Comparison of ENCODE assay signal across 8 mouse cellular contexts in the genomic region with DNA sequence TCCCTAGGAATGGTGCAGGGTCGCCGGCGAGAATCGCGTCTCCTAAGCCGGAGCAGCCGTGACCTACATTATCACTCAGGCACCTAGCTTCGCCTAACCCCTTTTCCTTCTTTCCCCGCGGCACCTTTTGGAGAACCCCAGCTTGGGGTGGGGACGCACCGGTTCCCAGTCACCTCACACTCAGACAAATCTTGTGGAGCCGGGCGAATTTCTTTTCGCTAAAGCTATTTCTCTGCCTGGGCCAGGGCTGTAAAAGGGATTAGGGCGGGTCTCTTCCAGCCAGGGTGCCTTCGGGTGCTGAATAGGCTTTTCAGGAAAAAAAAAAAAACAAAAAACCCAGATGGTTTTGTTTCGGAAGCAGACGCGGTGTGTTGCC. TPM values are rescaled to one million over a fixed set of nuclear protein-coding genes. Genes with fewer than 3 reads are reported as not detected.
DNase-seq lines count a peak whose midpoint lies in the region; ATAC-seq and TF ChIP-seq lines count a peak whose summit lies in the region.

No protein-coding gene starts in this region.

- peak overlapping the region; percentile 94 for H3K4me2 ChIP-seq in embryonic facial prominence, embryonic 11.5 days (ENCODE audit: low read depth, low read length)
- H3K4me2 ChIP-seq in hindbrain, embryonic 13.5 days, result peak overlapping the region; percentile 97
- peak overlapping the region; percentile 81 for H3K4me2 ChIP-seq in liver, embryonic 13.5 days

- POLR2A ChIA-PET in Patski (lab: Charles Lee), result interaction anchor here (0.7 kb wide), 1 partner anchor 256 kb away, joined by 4 read pairs; no protein-coding TSS in a partner anchor

- H3K9me3 ChIP-seq in heart, embryonic 10.5 days, result no peaks in the 10 kb centered on the region
- H3K9me3 ChIP-seq in embryonic facial prominence, embryonic 11.5 days (replicated peaks; ENCODE audit: control insufficient read depth, low read length), result no peaks in the 10 kb centered on the region
- H3K9me3 ChIP-seq in hindbrain, embryonic 13.5 days, result no peaks in the 10 kb centered on the region
- no peaks in the 10 kb centered on the region for H3K9me3 ChIP-seq in liver, embryonic 13.5 days (replicated peaks)

- TF ChIP-seq POLR2A in small intestine, adult 2 months (IDR thresholded peaks at IDR 0.05; ENCODE audit: low read depth, low read length), result no peak

- H3K27me3 ChIP-seq in heart, embryonic 10.5 days (ENCODE audit: insufficient read depth, poor library complexity, severe bottlenecking), result no peaks in the 10 kb centered on the region
- H3K27me3 ChIP-seq in Patski, result no peaks in the 10 kb centered on the region
- H3K27me3 ChIP-seq in embryonic facial prominence, embryonic 11.5 days (ENCODE audit: control insufficient read depth, insufficient read depth, low read length), result no peaks in the 10 kb centered on the region
- H3K27me3 ChIP-seq in hindbrain, embryonic 13.5 days, result no peaks in the 10 kb centered on the region
- peaks cover 75% of the 10 kb centered on the region for H3K27me3 ChIP-seq in liver, embryonic 13.5 days
- H3K27me3 ChIP-seq in small intestine, adult 2 months (ENCODE audit: control insufficient read depth, insufficient read depth, low read length), result no peaks in the 10 kb centered on the region

- H3K27ac ChIP-seq in heart, embryonic 10.5 days, result peak overlapping the region; percentile 97
- H3K27ac ChIP-seq in embryonic facial prominence, embryonic 11.5 days (replicated peaks; ENCODE audit: low read depth, low read length), result peak overlapping the region; percentile 91
- peak overlapping the region; percentile 98 for H3K27ac ChIP-seq in hindbrain, embryonic 13.5 days
- no peak overlapping the region for H3K27ac ChIP-seq in liver, embryonic 13.5 days
- H3K27ac ChIP-seq in small intestine, adult 2 months (ENCODE audit: insufficient read depth, low read depth, low read length), result no peak overlapping the region

- peak overlapping the region; percentile 96 for H3K9ac ChIP-seq in embryonic facial prominence, embryonic 11.5 days (replicated peaks; ENCODE audit: low read length)
- H3K9ac ChIP-seq in hindbrain, embryonic 13.5 days, result peak overlapping the region; percentile 96
- peak overlapping the region; percentile 67 for H3K9ac ChIP-seq in liver, embryonic 13.5 days

- TF ChIP-seq CTCF in Patski (IDR thresholded peaks at IDR 0.05), result no peak
- no peak for TF ChIP-seq CTCF in small intestine, adult 2 months (IDR thresholded peaks at IDR 0.05; ENCODE audit: extremely low read depth, insufficient read length, insufficient replicate concordance, low read depth, low read length)

- WGBS in heart, embryonic 10.5 days, result under 1% methylated on average over 20 of the region's 20 CpGs
- WGBS in embryonic facial prominence, embryonic 11.5 days, result 0% methylated on average over 20 of the region's 20 CpGs
- WGBS in hindbrain, embryonic 13.5 days, result 0% methylated on average over 20 of the region's 20 CpGs
- under 1% methylated on average over 20 of the region's 20 CpGs for WGBS in liver, embryonic 13.5 days (ENCODE audit: insufficient replicate concordance)
- under 1% methylated on average over 20 of the region's 20 CpGs for WGBS in small intestine, adult 2 months

- peaks cover 36% of the 10 kb centered on the region for H3K4me1 ChIP-seq in heart, embryonic 10.5 days
- peaks cover 5% of the 10 kb centered on the region for H3K4me1 ChIP-seq in embryonic facial prominence, embryonic 11.5 days (ENCODE audit: control insufficient read depth, insufficient read depth, low read length)
- H3K4me1 ChIP-seq in hindbrain, embryonic 13.5 days (replicated peaks), result peaks cover 37% of the 10 kb centered on the region
- peaks cover 27% of the 10 kb centered on the region for H3K4me1 ChIP-seq in liver, embryonic 13.5 days (replicated peaks)
- peaks cover 15% of the 10 kb centered on the region for H3K4me1 ChIP-seq in small intestine, adult 2 months (ENCODE audit: control insufficient read depth, insufficient read depth, insufficient read length, low read length)

- CTCF ChIA-PET in Patski (lab: Charles Lee), result interaction anchor here (1.1 to 3.4 kb wide), 4 partner anchors 11 to 520 kb away, joined by 4 to 14 read pairs (median 7); no protein-coding TSS in a partner anchor

- no peak for DNase-seq in heart, embryonic 10.5 days (ENCODE audit: low spot score)
- DNase-seq in heart, adult 11 months, result no peak
- DNase-seq in Patski (ENCODE audit: low read depth, low spot score), result no peak
- DNase-seq in embryonic facial prominence, embryonic 11.5 days (ENCODE audit: low spot score), result peak; percentile 46
- DNase-seq in liver, embryonic 13.5 days, result no peak
- DNase-seq in spleen, adult 12 weeks (ENCODE audit: low spot score), result no peak

- peak overlapping the region; percentile 85 for H3K4me3 ChIP-seq in heart, embryonic 10.5 days
- H3K4me3 ChIP-seq in embryonic facial prominence, embryonic 11.5 days (ENCODE audit: low read depth, low read length), result peak overlapping the region; percentile 90
- peak overlapping the region; percentile 84 for H3K4me3 ChIP-seq in hindbrain, embryonic 13.5 days
- H3K4me3 ChIP-seq in liver, embryonic 13.5 days (replicated peaks), result peak overlapping the region; percentile 66
- H3K4me3 ChIP-seq in small intestine, adult 2 months (ENCODE audit: low read depth, low read length), result peak overlapping the region; percentile 75

- H3K36me3 ChIP-seq in heart, embryonic 10.5 days, result peaks cover 33% of the 10 kb centered on the region
- peaks cover 7% of the 10 kb centered on the region for H3K36me3 ChIP-seq in embryonic facial prominence, embryonic 11.5 days (replicated peaks; ENCODE audit: control insufficient read depth, insufficient read depth, low read depth, low read length)
- peaks cover 21% of the 10 kb centered on the region for H3K36me3 ChIP-seq in hindbrain, embryonic 13.5 days
- H3K36me3 ChIP-seq in liver, embryonic 13.5 days, result peaks cover 10% of the 10 kb centered on the region; the same call in 1 of the 2 replicates
- peaks cover 4% of the 10 kb centered on the region; the same call in 1 of the 2 replicates for H3K36me3 ChIP-seq in small intestine, adult 2 months (ENCODE audit: control insufficient read depth, insufficient read depth, low read length)

- peak; percentile 29 for ATAC-seq in Patski
- ATAC-seq in embryonic facial prominence, embryonic 11.5 days (replicated peaks; ENCODE audit: insufficient number of reproducible peaks, low FRiP score, low TSS enrichment, low read depth), result no peak
- no peak; the same call in 1 of the 2 replicates for ATAC-seq in hindbrain, embryonic 13.5 days (ENCODE audit: low FRiP score)
- ATAC-seq in liver, embryonic 13.5 days (ENCODE audit: low read depth), result no peak

- in situ Hi-C loops in Patski (cut with MboI; ENCODE audit: low pct_unique_long_range_greater_than_20kb), result loop anchor here (5.0 kb wide), 3 partner anchors 271 to 519 kb away; no protein-coding TSS in a partner anchor

RNA-seq across cellular contexts. Expression of a gene that starts 0.6 kb away (rescaled TPM):
- polyA plus RNA-seq in heart, embryonic 10.5 days (2016; fragmentation: Nextera tagmentation; extraction: Ambion mirVana), result 89.4 and 93.9 TPM in 2 replicates
- 1.6 TPM for polyA plus RNA-seq in Patski (2021)
- 93.9 and 97.6 TPM in 2 replicates for polyA plus RNA-seq in embryonic facial prominence, embryonic 11.5 days (2014; fragmentation: Nextera tagmentation; extraction: Ambion mirVana)
- polyA plus RNA-seq in hindbrain, embryonic 13.5 days (2015; fragmentation: Nextera tagmentation; extraction: Ambion mirVana), result 58.9 and 63.9 TPM in 2 replicates
- polyA plus RNA-seq in liver, embryonic 13.5 days (2015; fragmentation: Nextera tagmentation; extraction: Ambion mirVana), result 7.5 and 7.7 TPM in 2 replicates
- 0.94 and 2.1 TPM in 2 replicates for polyA plus RNA-seq in small intestine, adult 2 months (2012; rRNA removed)

Comparison
In these comparisons a context has a peak if more than half of its experiments do, and no peak if none do; other contexts are left out.
1. H3K27ac ChIP-seq: peak in heart, embryonic 10.5 days (single experiment), embryonic facial prominence, embryonic 11.5 days (single experiment) and hindbrain, embryonic 13.5 days (single experiment); none in liver, embryonic 13.5 days (single experiment) and small intestine, adult 2 months (single experiment).
2. Peak in every context shown above with its lines, with median percentiles within 50 percentile points of each other: H3K4me3 ChIP-seq, H3K4me2 ChIP-seq and H3K9ac ChIP-seq.